Mouse (Mus musculus) embryo, embryonic 11 days (tissue): ENCODE measurements around the gene Kirrel3.

Experiments
- DNase-seq: peaks from one replicate; pipeline ENCODE4 v3.0.0-alpha.2; 2015

The Kirrel3 gene

GRCm38 (mm10) chr9:34837700-34838462, 352.2 kb downstream of the Kirrel3 start:
- peak; percentile 88 for DNase-seq

GRCm38 (mm10) chr9:34843275-34843965, 357.7 kb downstream of the Kirrel3 start:
- no peak for DNase-seq

DNA sequence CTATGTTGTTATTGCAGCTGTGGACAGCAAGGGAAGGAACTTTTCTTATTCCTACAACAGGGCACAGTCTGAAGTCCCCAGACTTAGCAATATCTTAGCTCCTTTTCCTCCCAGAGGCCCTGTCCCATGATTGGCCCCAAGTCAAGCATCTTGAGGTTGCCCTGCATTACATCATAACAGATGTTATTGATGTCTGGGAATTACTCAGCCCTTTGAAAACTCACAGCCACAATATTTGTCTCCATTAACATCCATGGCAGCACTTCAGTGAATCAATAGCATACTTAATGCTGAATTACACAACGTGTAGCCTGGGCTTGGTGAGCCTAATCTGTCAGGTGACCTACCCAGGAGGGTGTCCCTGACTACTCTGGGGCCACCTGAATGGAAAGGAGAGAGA, 360.7 kb downstream of the Kirrel3 start:
- no peak for DNase-seq

DNA sequence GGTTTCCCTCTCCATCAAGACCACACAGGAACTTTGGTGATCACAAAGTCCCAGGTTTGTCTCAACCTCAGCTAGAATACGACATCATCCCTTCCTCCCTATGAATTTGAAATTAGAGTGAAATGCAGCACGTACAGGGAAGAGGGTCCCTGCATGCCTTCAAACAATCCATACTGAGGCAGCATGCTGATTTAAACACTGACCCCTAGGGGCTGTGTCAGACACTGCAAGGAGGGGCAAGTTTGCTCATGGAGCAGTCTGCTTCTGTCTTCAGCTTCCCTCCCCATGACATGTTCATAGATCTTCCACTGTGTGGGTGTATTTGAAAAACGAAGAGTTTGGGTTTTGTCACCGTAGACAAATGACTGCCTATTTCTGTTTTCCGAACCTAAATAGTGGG, 362.0 kb downstream of the Kirrel3 start:
- DNase-seq: peak; percentile 49

GRCm38 (mm10) chr9:34851136-34851535, 365.4 kb downstream of the Kirrel3 start:
- no peak for DNase-seq

- peak; percentile 56 for DNase-seq
Observed at GRCm38 (mm10) chr9:34857575-34857974, 371.9 kb downstream of the Kirrel3 start.

GRCm38 (mm10) chr9:34858071-34858470, 372.4 kb downstream of the Kirrel3 start:
- no peak for DNase-seq

DNA sequence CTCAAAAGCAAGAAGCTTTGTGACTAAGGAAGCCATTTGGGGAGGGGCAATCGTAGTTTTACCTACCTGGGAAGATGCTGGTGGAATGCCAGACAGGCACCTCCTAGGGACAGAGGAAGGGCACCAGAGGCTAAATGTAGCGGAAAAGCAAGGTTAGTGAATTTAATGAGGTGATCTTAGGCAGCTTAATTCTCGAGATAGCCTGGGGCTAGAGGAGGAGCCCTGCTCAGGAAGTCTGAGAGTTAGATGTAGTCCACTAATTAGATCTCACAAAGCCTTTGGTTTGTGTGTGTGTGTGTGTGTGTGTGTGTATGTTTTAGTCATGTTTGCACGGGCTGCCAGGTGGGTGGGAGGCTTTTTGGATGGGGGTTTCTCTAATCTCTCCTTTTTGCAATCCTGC, 375.2 kb downstream of the Kirrel3 start:
- DNase-seq: no peak

GRCm38 (mm10) chr9:34861775-34862174, 376.1 kb downstream of the Kirrel3 start:
- peak; percentile 61 for DNase-seq

GRCm38 (mm10) chr9:34865606-34866005, 379.9 kb downstream of the Kirrel3 start:
- DNase-seq: no peak

- DNase-seq: peak; percentile 54
Observed at GRCm38 (mm10) chr9:34871316-34871966, 385.7 kb downstream of the Kirrel3 start.

DNA sequence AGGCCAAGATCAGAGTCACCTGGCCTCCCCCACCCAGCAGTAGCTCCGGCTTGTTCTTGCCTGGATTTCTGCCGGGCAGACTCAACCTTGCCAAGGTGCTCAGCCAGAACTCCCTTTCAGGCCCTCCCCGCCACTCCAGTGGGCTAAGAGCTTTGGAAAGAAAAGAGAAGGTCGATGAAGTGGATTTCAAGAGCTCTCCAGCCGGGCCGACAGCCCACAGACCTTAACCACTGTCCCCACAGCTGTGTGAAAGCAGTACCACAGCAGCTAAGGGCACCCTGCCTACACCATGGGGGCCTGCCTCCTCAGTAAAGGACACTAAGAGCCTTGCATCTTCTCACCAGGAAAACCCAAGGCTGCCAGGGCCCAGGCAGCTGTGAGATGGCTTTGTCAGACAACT, 389.5 kb downstream of the Kirrel3 start:
- no peak for DNase-seq

- no peak for DNase-seq
Observed at GRCm38 (mm10) chr9:34877186-34877585, 391.5 kb downstream of the Kirrel3 start.

DNA sequence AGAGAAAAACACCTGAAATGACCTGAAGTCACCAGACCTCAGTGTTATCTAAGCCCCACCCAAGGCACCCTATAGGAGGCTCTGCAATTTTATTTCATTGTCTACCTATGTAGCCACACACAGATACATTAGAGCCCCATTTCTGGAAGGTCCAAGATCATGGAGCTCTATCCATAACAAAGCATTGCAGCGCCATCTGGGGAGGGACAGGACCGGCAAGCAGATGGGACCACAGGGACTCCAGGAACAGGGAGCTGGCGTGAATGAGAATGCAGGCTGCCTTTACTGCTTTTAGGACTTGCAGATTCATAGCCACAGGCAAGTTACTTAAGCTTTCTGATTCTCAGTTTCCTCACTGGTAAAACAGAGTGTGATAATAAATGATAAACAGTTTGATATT, 392.1 kb downstream of the Kirrel3 start:
- DNase-seq: no peak

GRCm38 (mm10) chr9:34881750-34882149, 396.1 kb downstream of the Kirrel3 start:
- DNase-seq: no peak

GRCm38 (mm10) chr9:34882211-34882610, 396.5 kb downstream of the Kirrel3 start:
- peak; percentile 42 for DNase-seq

- DNase-seq: no peak
Observed at GRCm38 (mm10) chr9:34883122-34883521, 397.4 kb downstream of the Kirrel3 start.

DNA sequence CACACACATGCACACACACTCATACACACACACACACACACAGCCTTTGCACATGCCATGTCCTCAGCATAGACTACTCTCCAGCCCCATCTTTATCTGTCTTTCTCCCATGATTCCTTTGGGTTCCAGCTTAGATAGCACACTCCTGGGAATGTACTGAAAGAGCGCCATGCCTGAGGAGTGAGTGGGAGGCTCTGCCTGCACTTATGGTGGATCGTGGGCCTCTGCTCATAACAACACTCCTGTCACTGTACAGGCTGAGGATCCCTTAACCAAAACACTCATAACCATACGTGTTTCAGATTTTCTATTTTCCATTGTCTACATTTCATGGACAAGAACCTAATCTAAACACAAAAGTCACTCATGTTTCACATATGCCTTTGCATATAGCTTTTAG, 398.6 kb downstream of the Kirrel3 start:
- DNase-seq: no peak

- DNase-seq: no peak
Observed at GRCm38 (mm10) chr9:34884942-34885341, 399.2 kb downstream of the Kirrel3 start.

- DNase-seq: no peak
Observed at GRCm38 (mm10) chr9:34886746-34887145, 401.1 kb downstream of the Kirrel3 start.

- no peak for DNase-seq
Observed at GRCm38 (mm10) chr9:34887196-34887595, 401.5 kb downstream of the Kirrel3 start.

DNA sequence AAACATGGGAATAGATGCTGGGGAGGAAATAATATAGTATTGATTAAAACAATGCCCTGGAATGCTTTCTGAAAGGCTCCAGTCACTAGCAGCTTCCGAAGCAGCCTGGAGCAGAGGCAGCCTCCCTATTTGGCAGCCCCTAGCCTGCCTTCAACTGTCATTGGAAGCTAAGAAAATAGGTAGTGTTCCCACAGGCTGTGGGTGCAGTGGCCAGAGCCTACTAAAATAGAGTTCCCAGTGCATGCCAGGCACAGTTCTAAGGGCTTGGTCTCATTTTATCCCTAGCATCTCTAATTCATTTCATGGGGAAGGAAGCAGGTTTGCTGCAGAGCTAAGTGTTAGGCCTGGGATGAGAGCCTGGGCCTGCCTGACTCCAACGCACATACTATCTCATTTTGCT, 402.6 kb downstream of the Kirrel3 start:
- DNase-seq: no peak

DNA sequence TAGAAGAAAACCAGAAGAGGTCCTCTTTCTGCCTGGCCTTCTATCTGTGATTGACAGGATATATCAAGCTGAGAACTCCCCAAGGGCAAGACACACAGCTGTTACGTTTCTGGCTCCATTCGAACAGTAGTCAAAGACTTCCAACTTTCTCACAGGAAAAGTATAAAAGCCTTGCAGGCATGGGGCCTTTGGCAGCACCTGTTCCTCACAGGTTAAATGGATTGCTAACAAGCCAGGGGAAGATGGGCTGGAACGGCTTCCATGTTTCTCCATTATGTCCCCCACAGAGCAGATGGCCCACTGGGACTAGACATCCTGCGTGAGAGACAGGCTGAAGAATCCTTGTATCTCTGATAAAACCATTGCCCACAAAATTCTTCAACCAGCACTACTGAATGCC, 415.5 kb downstream of the Kirrel3 start:
- no peak for DNase-seq

DNA sequence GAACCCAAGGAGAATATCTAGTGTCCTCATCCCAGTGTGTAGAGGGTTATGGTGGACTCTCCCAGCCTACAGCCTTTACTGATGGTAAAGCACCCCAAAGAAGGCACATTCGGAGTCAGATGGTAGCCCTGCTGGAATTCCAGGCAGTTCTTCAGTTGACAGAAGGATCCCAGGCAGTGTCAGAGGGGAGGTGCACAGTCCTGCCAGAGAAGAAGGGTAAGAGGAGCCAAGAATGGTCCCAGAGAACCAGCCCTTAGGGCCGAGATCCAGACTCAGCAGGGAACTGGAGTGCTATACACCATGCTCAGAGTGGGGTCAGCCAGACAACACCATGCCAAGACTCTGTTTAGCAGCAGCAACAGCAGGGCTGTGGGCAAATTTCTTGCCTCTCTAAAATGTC, 416.2 kb downstream of the Kirrel3 start:
- DNase-seq: no peak
